12 mouse cellular contexts compared by ENCODE assay signal in the genomic region with DNA sequence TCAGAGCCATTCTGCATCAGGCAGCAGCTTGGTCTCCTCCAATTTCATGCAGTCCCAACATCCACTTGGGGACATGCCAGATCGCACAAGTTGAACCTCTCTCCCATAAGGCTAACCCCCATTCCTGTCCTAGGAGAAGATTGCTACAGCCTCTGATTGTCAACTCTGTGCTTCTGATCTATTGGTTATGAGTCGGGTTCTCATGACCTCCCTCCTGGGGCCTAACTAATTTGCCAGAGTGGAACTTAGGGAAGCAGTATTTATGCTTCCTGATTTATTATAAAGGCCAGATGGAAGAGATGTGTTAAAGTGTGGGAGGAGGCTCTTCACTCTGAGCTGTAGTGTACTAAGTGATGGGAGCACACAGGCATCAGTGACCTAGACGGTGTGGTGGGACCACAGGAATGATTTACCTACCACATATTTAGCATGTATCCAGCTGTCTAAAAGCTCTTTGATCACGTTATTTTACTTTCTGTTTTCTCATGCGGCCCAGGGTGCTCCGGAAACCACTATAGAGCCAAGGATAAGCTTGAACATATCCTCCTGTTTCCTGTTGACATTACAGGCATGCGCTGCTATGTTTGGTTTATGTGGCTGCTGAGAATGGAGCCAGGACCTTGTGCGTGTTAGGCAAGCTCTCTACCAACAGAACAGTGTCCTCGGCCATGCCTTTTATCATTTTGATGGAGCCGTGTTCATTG. TPM values are rescaled to one million over a fixed set of nuclear protein-coding genes. Genes with fewer than 3 reads are reported as not detected.
A peak's percentile ranks its signal among the peaks of the same experiment; 100 is the strongest.
DNase-seq lines count a peak whose midpoint lies in the region; ATAC-seq and TF ChIP-seq lines count a peak whose summit lies in the region.
"Had no signal": no experiment of that assay in that cellular context is flagged by ENCODE, and none has a peak within 500 bp of the region (broad histone marks: within the 10 kb centered on the region; RNA-seq: fewer than 3 reads in every experiment).

No protein-coding gene starts in this region.

- ATAC-seq in megakaryocyte progenitor cell, adult 5-6 weeks (replicated peaks; ENCODE audit: poor library complexity) = peak; percentile 37
- no peak for ATAC-seq in forebrain, postnatal 0 days

- no peaks in the 10 kb centered on the region for H3K4me1 ChIP-seq in forebrain, postnatal 0 days (ENCODE audit: insufficient read depth)
- H3K4me1 ChIP-seq: midbrain, embryonic 10.5 days had no signal

- H3K27ac ChIP-seq in forebrain, postnatal 0 days (ENCODE audit: low read depth, low read length) = no peak overlapping the region
- H3K27ac ChIP-seq in layer of hippocampus, adult 2 months = no peak overlapping the region
- H3K27ac ChIP-seq: heart, embryonic 13.5 days; left cerebral cortex, adult 2 months; midbrain, embryonic 10.5 days had no signal

- peak; percentile 14 for DNase-seq in embryo, embryonic 11 days
- no peak for DNase-seq in embryo, embryonic 10.5 days (ENCODE audit: low spot score)
- peak; percentile 17 to 28 for DNase-seq in spleen, postnatal 36 days (ENCODE audit: low spot score in 2 of 2)
- DNase-seq in spleen, adult 12 weeks (ENCODE audit: low spot score) = no peak
- DNase-seq in forebrain, postnatal 0 days = no peak
- no peak for DNase-seq in layer of hippocampus, adult 2 months (ENCODE audit: low spot score in 2 of 2)
- no peak for DNase-seq in adrenal gland, postnatal 4 days (ENCODE audit: low spot score in 2 of 2)

- H3K4me3 ChIP-seq in forebrain, postnatal 0 days (ENCODE audit: low read depth, low read length) = no peak overlapping the region
- no peak overlapping the region for H3K4me3 ChIP-seq in layer of hippocampus, adult 2 months
- H3K4me3 ChIP-seq: erythroblast, embryonic 14.5 days; heart, embryonic 13.5 days; left cerebral cortex, adult 2 months; midbrain, embryonic 10.5 days had no signal

- H3K9ac ChIP-seq in forebrain, postnatal 0 days = no peak overlapping the region
- H3K9ac ChIP-seq: heart, embryonic 13.5 days had no signal

- no peak overlapping the region for H3K4me2 ChIP-seq in forebrain, postnatal 0 days (ENCODE audit: low read depth)
- H3K4me2 ChIP-seq: heart, embryonic 13.5 days had no signal

- TF ChIP-seq CTCF in forebrain, postnatal 0 days (IDR thresholded peaks at IDR 0.05; ENCODE audit: low read depth) = no peak
- no peak for TF ChIP-seq CTCF in layer of hippocampus, adult 2 months (conservative IDR thresholded peaks at IDR 0.05)

- H3K27me3 ChIP-seq in forebrain, postnatal 0 days (ENCODE audit: insufficient read depth, low read length) = no peaks in the 10 kb centered on the region
- H3K27me3 ChIP-seq: heart, embryonic 13.5 days had no signal

- WGBS in forebrain, postnatal 0 days = 86% methylated on average over 10 of the region's 10 CpGs

- H3K36me3 ChIP-seq in forebrain, postnatal 0 days (ENCODE audit: insufficient read depth) = no peaks in the 10 kb centered on the region
- H3K36me3 ChIP-seq: heart, embryonic 13.5 days; midbrain, embryonic 10.5 days had no signal

- no peaks in the 10 kb centered on the region for H3K9me3 ChIP-seq in forebrain, postnatal 0 days (ENCODE audit: low read length)
- H3K9me3 ChIP-seq: heart, embryonic 13.5 days; midbrain, embryonic 10.5 days had no signal

RNA-seq across cellular contexts. Expression of a gene that starts 18.6 kb away (rescaled TPM):
- 0.17 TPM in 1 of 2 replicates, not detected in the other for total RNA-seq in megakaryocyte progenitor cell, adult 5-6 weeks (2015)
- not detected in 2 replicates for total RNA-seq in megakaryocyte progenitor cell, adult 5-6 weeks (2017)
- 1.2 and 2.0 TPM in 2 replicates for total RNA-seq in forebrain, postnatal 0 days (2014; rRNA removed)
- polyA plus RNA-seq in forebrain, postnatal 0 days (2015; fragmentation: Nextera tagmentation; extraction: Ambion mirVana) = 1.4 and 1.9 TPM in 2 replicates
- 1 to 10 TPM; 1.4 to 2.3 TPM for total RNA-seq in layer of hippocampus, adult 2 months (2021)
- 1 to 10 TPM; 4.8 to 7.7 TPM for total RNA-seq in adrenal gland, postnatal 4 days (2021)
- polyA plus RNA-seq: erythroblast, embryonic 14.5 days had no signal

RNA-seq across cellular contexts. Expression of a gene that starts 46.8 kb away (rescaled TPM):
- 1.1 and 2.3 TPM in 2 replicates for total RNA-seq in megakaryocyte progenitor cell, adult 5-6 weeks (2015)
- total RNA-seq in megakaryocyte progenitor cell, adult 5-6 weeks (2017) = 1.5 and 1.9 TPM in 2 replicates
- total RNA-seq in forebrain, postnatal 0 days (2014; rRNA removed) = 15.8 and 17.7 TPM in 2 replicates
- polyA plus RNA-seq in forebrain, postnatal 0 days (2015; fragmentation: Nextera tagmentation; extraction: Ambion mirVana) = 14.6 and 16.1 TPM in 2 replicates
- 10 to 100 TPM; 36.6 to 41.1 TPM for total RNA-seq in layer of hippocampus, adult 2 months (2021)
- total RNA-seq in adrenal gland, postnatal 4 days (2021) = 100 to 1,000 TPM; 100 to 102 TPM

Comparison
In these comparisons a context has a peak if more than half of its experiments do, and no peak if none do; other contexts are left out.
1. DNase-seq: peak in embryo, embryonic 11 days (single experiment) and spleen, postnatal 36 days (2 of 2); none in embryo, embryonic 10.5 days (single experiment), spleen, adult 12 weeks (single experiment), forebrain, postnatal 0 days (single experiment), layer of hippocampus, adult 2 months (0 of 2) and adrenal gland, postnatal 4 days (0 of 2).